Mouse (Mus musculus): ENCODE measurements around the gene Wnt3a. TPM values are rescaled to one million over a fixed set of nuclear protein-coding genes. Genes with fewer than 3 reads are reported as not detected.

The Wnt3a gene
- total RNA-seq, 1 experiment from 2014 or later: not detected

- ATAC-seq (replicated peaks in 1 of 2; ENCODE audit: insufficient read depth in 1 of 2, low FRiP score in 2 of 2, low TSS enrichment in 1 of 2, low read depth in 1 of 2, poor library complexity in 2 of 2, severe bottlenecking in 2 of 2): no peak
Measured at GRCm38 (mm10) chr11:59210020-59210419, 80.5 kb downstream of the Wnt3a start.

GRCm38 (mm10) chr11:59209580-59209979 is 81.0 kb downstream of the Wnt3a start:
- no peak for ATAC-seq (replicated peaks in 1 of 2; ENCODE audit: insufficient read depth in 1 of 2, low FRiP score in 2 of 2, low TSS enrichment in 1 of 2, low read depth in 1 of 2, poor library complexity in 2 of 2, severe bottlenecking in 2 of 2)

GRCm38 (mm10) chr11:59209003-59209441 is 81.5 kb downstream of the Wnt3a start:
- peak; percentile 37 to 47; a peak in 3 of 4 replicates for ATAC-seq (replicated peaks in 1 of 2; ENCODE audit: insufficient read depth in 1 of 2, low FRiP score in 2 of 2, low TSS enrichment in 1 of 2, low read depth in 1 of 2, poor library complexity in 2 of 2, severe bottlenecking in 2 of 2)

GRCm38 (mm10) chr11:59208153-59208831 is 82.3 kb downstream of the Wnt3a start, which contains the start of gene 2310033P09Rik:
Gene 2310033P09Rik, plus strand, starts transcription at chr11:59208321.
- peak; percentile 63 to 67 for ATAC-seq (replicated peaks in 1 of 2; ENCODE audit: insufficient read depth in 1 of 2, low FRiP score in 2 of 2, low TSS enrichment in 1 of 2, low read depth in 1 of 2, poor library complexity in 2 of 2, severe bottlenecking in 2 of 2)

GRCm38 (mm10) chr11:59202081-59202995 is 88.2 kb downstream of the Wnt3a start, which contains the start of gene Mrpl55:
Gene Mrpl55, plus strand, starts transcription at chr11:59202486.
- ATAC-seq (replicated peaks in 1 of 2; ENCODE audit: insufficient read depth in 1 of 2, low FRiP score in 2 of 2, low TSS enrichment in 1 of 2, low read depth in 1 of 2, poor library complexity in 2 of 2, severe bottlenecking in 2 of 2): peak; percentile 93 to 94

- peak in 1 of 2 experiments; percentile 64; a peak in 1 of 4 replicates for ATAC-seq (replicated peaks in 1 of 2; ENCODE audit: insufficient read depth in 1 of 2, low FRiP score in 2 of 2, low TSS enrichment in 1 of 2, low read depth in 1 of 2, poor library complexity in 2 of 2, severe bottlenecking in 2 of 2)
Measured at GRCm38 (mm10) chr11:59201216-59202002, 89.1 kb downstream of the Wnt3a start.

Other genes starting within 250 kb of the Wnt3a start
- gene Obscn, start 154.3 kb downstream of the Wnt3a start, total RNA-seq (2017): 0.10 and 0.38 TPM in 2 replicates
- gene Iba57, start 127.0 kb downstream of the Wnt3a start, total RNA-seq (2017): 5.6 and 6.1 TPM in 2 replicates
- not detected in 2 replicates for gene Gjc2, start 107.5 kb downstream of the Wnt3a start, total RNA-seq (2017)
- 48.5 and 54.2 TPM in 2 replicates for gene Guk1, start 98.5 kb downstream of the Wnt3a start, total RNA-seq (2017)
- gene Mrpl55, start 88.3 kb downstream of the Wnt3a start, total RNA-seq (2017): 47.6 and 49.0 TPM in 2 replicates
- 16.6 and 23.1 TPM in 2 replicates for gene 2310033P09Rik, start 82.4 kb downstream of the Wnt3a start, total RNA-seq (2017)
- gene Arf1, start 62.5 kb downstream of the Wnt3a start, total RNA-seq (2017): 237 and 263 TPM in 2 replicates
- gene Wnt9a, start 16.2 kb upstream of the Wnt3a start, total RNA-seq (2017): 0.30 TPM in 1 of 2 replicates, not detected in the other
- not detected in 2 replicates for gene Prss38, start 84.9 kb upstream of the Wnt3a start, total RNA-seq (2017)
- 5.3 and 7.8 TPM in 2 replicates for gene Jmjd4, start 159.3 kb upstream of the Wnt3a start, total RNA-seq (2017)
- gene Snap47, start 160.4 kb upstream of the Wnt3a start, total RNA-seq (2017): 9.7 and 16.4 TPM in 2 replicates
- gene Zfp867, start 181.7 kb upstream of the Wnt3a start, total RNA-seq (2017): 5.9 and 7.9 TPM in 2 replicates
- 18.3 and 20.8 TPM in 2 replicates for gene Zkscan17, start 236.0 kb upstream of the Wnt3a start, total RNA-seq (2017)